Mouse (Mus musculus) adrenal gland (tissue): ENCODE measurements at regions not wholly inside any gene's neighbourhood (a gene's known extent, or its start where the extent isn't known, plus 50 kb on each side); places are given as distances from the start of the nearest gene placed in this dataset.

Experiments
- intact Hi-C: fragments of 180-260 bp; cut with DNase I; formaldehyde crosslinking; loops from one replicate; pipeline ENCODE4 v1.15.1; 2025

GRCm38 (mm10) chr10:97241476-97241875 is 237.9 kb upstream of the Dcn start:
- intact Hi-C loops: no loop called here

DNA sequence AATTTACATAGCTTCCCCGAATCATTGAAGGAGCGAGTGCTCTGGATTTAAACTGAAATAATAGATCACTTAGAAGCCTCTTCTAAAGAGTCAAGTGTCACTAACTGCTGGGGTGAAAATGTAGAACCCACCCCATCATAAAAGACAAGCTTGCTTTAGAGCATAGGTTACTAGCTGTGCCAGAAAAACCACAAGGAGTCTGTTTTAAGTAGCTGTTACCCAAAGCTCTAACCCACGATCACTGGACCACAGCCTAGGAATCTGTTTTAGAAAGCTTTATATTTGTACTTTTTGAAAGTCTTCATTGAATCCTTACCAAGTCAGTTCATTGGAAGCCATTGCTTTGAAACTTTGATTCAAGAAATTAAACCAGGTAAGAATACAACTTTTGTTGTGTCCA is 233.7 kb upstream of the Dcn start:
- intact Hi-C loops: no loop called here

DNA sequence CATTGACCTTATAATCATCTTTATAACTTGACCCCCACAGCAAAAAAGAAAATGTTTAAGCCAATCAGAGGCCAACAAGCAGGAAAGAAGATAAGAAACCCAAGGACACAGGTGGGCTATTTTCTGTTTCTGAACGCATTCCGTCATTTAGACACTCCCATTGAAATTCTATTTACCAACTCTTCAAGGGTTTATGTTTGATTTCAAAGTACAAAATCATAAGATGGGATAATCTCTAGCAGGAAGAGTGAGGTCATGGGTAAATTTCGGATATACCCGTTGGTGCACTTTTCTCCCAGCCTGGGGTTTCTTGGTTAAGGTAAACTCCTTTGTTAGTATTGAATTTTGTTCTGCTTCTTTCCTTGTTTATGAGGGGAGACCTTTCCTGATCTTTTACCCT is 230.9 kb upstream of the Dcn start:
- intact Hi-C loops: no loop called here

GRCm38 (mm10) chr10:97249760-97250159 is 229.6 kb upstream of the Dcn start:
- intact Hi-C loops: no loop called here

DNA sequence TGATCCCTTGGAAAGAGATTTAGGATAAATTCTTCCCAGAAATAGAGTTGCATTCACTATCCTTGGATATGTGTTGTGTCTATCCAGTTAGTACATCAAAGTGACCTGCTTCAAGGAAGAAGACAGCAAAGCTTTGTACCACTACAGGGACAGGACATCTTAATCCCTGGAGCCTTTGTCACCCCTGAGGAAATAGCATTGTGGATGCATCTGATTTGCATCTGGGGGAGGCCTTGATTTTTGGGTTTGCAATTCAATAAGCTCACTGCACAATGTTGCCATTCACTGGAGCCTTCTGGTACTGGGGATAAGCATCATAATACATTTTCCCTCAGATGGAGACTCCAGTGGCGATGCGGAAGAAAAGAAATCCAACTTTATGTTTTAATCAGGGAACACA is 229.2 kb upstream of the Dcn start:
- intact Hi-C loops: no loop called here

- intact Hi-C loops: no loop called here
Measured at GRCm38 (mm10) chr10:97265959-97266517, 213.4 kb upstream of the Dcn start.

DNA sequence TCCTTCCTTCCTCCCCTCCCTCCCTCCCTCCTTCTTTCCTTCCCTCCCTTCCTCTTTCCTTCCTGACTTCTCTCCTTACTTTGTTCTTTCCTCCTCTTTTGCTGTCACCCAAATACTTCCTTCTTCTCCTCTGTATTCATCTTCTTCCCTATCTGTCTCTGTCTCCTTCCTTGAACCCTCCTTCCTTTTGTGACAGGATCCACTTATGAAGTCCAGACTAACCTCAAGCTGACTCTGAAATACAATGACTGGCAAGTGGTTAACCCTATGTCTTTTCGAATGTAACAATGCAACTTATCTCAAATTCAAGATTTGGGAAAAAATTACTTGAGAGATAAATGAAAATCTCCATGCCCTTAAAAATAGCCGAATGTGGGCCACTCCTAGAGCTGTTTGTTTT is 197.0 kb upstream of the Dcn start:
- intact Hi-C loops: no loop called here

DNA sequence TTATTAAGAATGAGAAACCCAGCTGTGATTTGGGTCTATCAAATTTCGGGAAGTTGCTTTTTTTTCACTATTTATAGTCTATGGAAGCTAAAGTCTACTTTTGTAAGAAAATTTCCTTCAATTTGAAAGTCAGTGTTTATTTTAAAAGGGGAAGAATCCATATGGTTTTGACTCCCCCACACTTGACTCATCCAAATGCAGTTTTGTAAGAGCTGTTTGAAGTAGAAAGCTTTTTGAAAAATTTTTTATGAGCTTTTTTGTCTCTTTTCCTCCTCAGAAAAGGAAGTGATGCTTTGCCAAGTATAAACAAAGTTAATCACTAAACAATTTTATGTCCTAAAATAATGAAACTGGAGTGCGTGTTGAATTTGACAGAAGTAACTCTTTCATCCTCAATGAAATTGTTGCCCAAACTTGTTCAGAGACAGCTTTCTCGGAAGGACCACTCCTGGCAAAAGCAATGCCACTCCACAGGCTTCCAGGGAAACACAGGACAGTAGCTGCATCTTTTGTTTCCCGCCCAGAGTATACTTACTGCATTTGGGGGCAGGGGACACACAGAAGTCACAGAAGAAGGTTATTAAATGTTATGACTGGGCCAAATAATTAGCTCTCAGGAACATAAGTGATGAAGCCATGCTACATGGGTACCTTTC is 196.4 kb upstream of the Dcn start:
- intact Hi-C loops: no loop called here

DNA sequence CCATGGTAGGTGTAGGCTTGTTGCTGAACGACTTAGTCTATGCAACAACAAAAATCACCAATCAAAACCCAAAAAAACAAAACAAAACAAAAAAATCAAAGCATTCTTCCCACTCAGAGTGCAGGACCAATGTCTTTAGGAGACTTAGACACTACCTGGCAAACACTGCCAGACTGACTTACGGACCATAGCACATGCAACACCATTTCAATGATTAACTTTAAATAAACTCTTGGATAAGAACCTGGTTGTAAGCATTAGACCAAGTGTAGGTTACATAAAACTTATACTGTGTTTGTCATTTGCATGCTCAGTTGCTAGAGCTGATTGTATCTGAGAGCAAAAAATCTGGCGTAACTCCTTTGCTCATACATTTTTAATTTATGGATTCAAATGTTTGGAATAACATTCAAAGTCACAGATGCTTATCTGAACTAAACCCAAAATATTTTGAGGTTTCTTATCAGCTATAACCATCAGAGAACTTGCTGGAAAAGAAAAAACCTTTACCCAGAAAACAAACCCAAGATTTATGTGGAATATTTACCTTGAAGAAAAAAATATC is 174.5 kb upstream of the Dcn start:
- intact Hi-C loops: no loop called here

- intact Hi-C loops: no loop called here
Measured at GRCm38 (mm10) chr10:97309580-97309979, 169.8 kb upstream of the Dcn start.

GRCm38 (mm10) chr10:97312509-97312908 is 166.9 kb upstream of the Dcn start:
- intact Hi-C loops: loop anchor here (2.0 to 5.0 kb wide), 3 partner anchors 375 to 1180 kb away; no protein-coding TSS in a partner anchor

DNA sequence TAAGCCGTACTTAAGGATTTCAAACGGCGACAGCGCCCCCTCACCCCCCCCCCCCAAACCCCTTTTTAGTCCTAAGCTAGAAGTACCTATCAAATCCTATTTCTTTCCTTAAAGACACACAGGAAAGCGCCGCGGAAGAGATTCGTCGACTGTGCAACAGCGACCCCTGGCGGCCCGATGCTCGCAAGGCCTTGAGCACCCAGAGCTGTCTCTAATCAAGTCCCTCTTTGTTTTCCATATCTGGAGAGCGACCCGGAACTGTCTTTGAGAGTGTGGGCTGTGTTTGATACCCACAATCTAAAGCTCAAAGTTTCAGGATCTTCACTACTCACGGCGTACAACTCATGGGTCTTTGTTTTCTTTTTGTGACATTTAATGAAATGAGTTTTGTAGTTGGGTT is 166.4 kb upstream of the Dcn start:
- intact Hi-C loops: loop anchor here (2.0 to 5.0 kb wide), 3 partner anchors 376 to 1181 kb away; no protein-coding TSS in a partner anchor

DNA sequence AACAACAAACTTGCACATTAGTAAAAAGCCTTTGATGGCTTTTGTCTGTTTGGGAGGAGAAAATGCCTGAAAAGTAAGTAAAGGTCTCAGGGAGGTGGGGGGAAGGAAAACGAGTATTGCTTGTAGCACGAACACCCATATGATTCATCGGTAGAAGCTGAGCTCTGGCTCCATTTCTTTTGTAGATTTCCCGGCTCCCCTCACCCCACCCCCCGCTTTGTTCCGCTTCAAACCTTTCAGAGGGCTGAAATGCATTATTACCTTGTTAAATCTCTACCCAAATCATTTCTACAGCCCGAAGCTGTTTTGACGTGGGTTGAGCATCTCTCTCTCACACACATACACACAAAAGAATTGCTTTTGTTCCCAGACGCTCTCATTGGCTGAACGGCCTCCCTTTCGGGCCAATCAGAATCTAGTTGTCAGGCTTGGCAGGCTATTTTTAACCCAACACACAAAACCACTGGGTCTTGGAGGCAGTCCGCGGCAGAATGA is 166.0 kb upstream of the Dcn start:
- intact Hi-C loops: loop anchor here (2.0 to 5.0 kb wide), 3 partner anchors 376 to 1181 kb away; no protein-coding TSS in a partner anchor

DNA sequence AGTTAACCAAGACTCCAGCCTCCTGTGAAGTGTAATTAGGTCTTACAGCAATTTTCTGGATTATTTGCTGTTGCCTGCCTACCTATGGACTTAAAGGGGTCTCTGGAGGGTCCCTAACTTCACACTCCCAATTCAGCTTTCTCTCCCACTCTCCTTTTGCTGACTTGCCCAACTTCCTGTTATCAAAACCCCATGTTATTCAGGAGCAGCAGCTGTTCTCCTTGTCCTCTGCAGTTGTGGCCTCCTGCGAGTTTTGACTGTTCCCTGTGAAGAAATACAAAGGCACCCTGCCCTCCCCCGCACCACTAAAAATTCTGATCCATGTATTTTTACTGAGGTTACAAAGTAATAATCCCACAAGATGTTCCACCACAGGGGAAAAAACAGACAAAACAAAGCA is 146.8 kb upstream of the Dcn start:
- intact Hi-C loops: no loop called here

GRCm38 (mm10) chr10:97334044-97334443 is 145.4 kb upstream of the Dcn start:
- intact Hi-C loops: no loop called here

- intact Hi-C loops: no loop called here
Measured at GRCm38 (mm10) chr10:97334606-97335150, 144.7 kb upstream of the Dcn start.

GRCm38 (mm10) chr10:97338033-97338692 is 141.2 kb upstream of the Dcn start:
- intact Hi-C loops: loop anchor here (2.0 kb wide), 1 partner anchor 1125 kb away; no protein-coding TSS in a partner anchor

DNA sequence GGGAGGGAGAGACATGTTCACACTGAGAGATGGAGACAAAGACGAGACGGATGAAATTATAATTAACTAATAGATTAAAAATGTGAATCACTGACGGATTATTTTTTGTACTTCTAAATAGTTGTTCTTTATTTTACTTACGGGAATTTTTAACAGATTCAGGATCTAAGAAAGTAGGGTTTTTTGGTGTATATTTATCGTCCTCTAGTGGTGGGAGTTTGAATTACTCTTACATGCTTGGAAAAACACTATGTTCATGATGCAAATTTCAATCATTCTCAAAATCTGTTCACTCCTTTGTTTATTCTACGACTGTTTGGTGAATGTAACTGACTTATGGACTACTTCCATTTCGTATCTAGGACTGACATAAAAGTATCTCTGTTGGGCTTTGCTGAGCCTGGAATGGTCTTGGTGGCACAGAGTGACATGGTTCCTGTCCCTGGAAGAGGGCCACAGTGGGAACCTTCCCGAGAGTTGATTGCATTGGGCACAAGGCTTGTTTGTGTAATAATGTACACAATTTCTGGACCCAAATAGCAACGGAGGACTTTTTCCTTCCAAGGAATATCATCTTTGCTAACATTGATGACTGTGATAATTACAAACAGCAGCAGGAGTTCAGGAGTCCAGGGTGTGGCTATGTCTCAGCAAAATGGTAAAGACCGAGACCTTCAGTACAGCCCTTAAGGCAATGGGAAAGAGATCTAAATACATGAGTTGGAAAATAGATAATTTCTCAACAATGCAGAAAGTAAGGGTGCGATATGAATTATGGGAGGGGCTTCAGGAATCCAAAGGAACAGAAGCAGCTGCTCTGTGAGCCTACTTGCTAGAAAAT is 139.3 kb upstream of the Dcn start:
- intact Hi-C loops: loop anchor here (2.0 to 5.0 kb wide), 2 partner anchors 1127 to 1208 kb away; no protein-coding TSS in a partner anchor

DNA sequence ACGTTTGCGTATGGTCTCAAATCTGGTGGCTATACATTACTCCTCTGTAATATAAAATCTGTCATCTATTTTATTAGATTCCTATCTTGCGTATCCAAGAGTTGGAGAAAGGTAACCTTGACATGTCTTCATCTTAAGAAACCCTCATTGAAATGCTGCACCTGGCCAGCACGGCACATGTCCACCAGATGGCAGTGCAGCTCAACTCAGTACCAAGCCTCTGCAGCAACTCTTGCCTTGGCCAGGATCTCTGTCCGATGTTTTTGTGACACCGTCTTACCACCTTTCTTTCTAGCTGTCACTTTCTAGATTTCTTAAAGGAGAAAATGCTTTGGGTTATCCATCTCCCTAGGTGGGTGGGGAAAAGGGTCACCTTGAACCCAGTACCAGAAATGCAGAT is 134.1 kb upstream of the Dcn start:
- intact Hi-C loops: loop anchor here (1.0 to 5.0 kb wide), 3 partner anchors 325 to 359 kb away; no protein-coding TSS in a partner anchor

DNA sequence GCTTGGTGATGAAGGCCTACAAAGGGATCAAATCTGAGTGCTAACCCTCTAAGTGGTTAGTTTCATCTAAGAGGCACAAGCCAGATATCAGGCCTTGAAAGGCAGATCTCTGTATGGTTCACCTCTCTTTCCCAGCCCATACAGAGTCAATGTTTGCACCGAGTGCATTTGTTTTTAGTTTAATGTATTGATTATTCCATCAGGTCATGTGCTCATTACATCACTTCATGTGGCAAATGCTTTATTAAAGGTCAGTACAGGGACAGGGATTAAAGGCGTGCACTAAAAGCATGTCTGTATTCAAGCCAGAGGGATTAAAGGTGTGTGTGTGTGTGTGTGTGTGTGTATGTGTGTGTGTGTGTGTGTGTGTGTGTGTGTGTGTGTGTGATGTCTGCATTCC is 132.5 kb upstream of the Dcn start:
- intact Hi-C loops: loop anchor here (5.0 kb wide), 1 partner anchor 340 kb away; no protein-coding TSS in a partner anchor

GRCm38 (mm10) chr10:97368625-97369024 is 110.8 kb upstream of the Dcn start:
- intact Hi-C loops: no loop called here
